Mouse (Mus musculus) layer of hippocampus, adult 18-20 months (tissue): Measurements from ENCODE around the gene Pyroxd2. TPM values are rescaled to one million over a fixed set of nuclear protein-coding genes. Genes with fewer than 3 reads are reported as not detected.
"Not testable (repeated sequence)": the region's sequence is repeated elsewhere in the genome, so short reads cannot be mapped to it uniquely, and the experiment has no call there.

Source experiments
- DNase-seq, 2 experiments: peaks; one replicate each; pipeline ENCODE4 v3.0.0; 2022; ENCODE audit warnings: low spot score in 2 of 2
- long read RNA-seq: library from polyadenylated mRNA; stranded (forward); transcript quantifications from one replicate; pipeline ENCODE4 v2.0.0, GENCODE M21; 2021
- total RNA-seq, 2 experiments: library from RNA; stranded (reverse); gene quantifications; 2 replicates each; pipeline ENCODE4 v1.2.3; 2021

Gene Pyroxd2
- total RNA-seq, result 1 to 10 TPM; 2.5 to 3.5 TPM
- long read RNA-seq, partial matches to known transcripts, result 0 of 6 reads
- long read RNA-seq, other reads (novel, unspliced or antisense), result 2 of 6 reads

DNA sequence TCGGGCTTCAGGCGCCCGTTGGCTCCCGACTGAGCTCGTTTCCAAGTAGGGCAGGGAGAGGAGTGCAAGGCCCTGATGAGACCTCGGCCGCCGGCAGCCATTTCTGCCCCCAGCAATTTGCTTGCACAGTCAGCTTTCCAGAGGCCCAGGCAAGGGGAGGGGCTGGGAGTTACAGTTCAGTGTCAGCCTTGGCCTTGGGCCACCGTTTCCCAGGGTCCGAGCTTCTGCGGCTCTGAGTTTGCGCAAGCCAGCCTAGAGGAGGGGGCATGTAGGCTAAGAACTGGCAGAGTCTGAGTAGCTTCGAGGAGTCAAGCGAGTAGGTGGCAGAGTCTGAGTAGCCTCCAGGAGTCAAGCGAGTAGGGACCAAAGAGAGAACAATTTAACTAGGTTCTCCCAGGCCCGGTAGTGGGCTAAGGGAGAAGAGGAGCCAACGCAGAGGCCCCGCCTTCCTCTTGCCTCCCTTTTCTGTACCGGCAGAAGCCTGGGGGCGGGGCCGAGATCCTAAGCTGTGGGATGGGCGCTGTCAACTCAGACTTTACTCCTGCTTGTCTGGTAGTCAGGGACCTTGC is at the start of gene Pyroxd2:
Pyroxd2 (minus strand) TSS at position 413 of the 569 bp plus-strand sequence.
- DNase-seq, result peak; percentile 38 to 52

DNA sequence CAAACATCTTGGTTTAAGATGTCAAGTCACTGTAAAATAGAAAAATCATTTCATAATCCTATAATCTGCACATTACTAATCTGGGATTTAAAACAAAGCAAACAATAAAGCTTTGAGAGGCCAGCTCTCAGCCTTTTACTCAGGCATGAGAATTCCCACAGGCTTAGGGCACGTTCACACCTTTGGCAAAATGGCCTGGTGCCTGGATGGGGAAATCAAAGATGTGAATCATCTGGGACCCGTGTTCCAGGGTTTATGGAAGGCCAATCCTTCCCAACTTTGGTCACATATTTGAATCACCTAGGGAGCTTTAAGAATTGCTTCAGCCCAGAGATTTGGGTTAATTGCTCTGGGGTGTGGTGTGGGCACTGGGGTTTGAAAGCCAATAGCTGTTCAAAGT is 45.3 kb upstream of the Pyroxd2 start:
- no peak for DNase-seq

DNA sequence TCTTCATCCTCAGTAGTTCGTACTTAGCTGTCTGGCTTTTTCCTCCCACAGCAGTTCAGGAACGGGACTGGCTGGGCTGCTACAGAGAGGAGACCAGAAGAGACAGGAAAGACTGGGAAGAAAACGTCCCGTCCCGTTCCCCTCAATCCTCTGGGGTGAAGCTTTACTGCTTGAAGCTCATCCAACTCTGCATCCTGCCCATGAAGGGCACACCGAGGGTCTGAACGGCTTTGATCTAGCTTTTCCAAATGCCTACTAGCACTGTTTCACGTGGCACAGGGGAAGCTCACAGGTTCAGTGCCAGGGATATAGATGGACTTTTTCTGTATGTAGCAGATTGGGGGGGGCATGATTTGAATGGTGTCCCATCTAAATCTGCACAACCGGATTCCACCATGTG is 43.2 kb upstream of the Pyroxd2 start:
- no peak for DNase-seq

DNA sequence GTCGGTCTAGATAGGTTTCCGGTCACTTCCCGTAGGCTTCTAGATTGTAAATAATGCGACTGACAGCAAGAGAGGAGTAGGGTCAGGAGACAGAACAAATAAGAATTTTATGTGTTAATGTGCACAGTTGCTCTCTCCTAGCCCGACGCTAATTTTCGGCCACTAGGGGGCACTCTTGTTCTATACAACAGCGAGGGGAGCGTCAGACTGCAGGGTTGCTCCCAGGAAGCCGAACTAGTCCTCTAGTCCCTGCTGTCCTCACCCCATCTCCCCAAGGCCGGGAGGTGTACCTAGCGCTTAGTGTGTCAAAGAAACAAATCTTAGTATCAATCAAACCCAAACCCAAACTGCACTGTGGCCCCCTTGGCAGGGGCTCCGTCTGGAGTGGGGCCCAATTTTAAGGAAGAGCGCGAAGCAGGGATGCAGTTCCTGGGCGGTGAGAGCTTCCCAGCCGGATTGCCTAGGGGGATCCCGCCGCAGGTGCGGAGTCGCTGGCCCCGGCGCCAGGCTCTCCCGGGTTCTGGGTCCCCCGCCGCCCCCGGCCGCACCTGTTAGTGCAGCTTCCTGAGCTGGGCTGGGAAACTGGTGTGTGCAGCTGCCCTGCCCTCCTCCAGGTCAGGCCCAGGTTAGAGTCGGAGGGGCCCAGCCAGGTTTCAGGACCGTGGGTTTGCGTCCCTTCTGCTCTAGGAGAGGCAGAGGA is 42.5 kb upstream of the Pyroxd2 start:
- DNase-seq, result peak; percentile 88 to 93

DNA sequence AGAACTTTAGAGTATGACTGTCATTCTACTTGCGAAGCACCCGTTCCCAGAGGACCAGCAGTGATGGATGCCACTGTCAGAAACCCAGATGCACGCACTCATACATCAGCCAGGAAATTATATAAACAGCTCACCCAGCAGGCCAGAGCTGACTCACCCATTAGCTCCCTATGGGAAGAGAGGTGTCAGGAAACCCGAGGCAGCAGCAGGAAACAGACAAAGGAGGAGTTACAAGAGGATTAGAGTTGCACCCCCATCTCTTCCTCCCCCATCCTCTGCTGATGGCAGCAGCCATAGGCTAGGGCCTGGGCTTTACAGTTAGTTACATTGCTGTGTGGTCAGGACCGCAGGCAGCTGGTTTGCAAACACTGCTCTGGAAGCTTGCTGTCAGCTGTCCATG is 35.7 kb upstream of the Pyroxd2 start:
- peak in 1 of 2 experiments; percentile 17 for DNase-seq

DNA sequence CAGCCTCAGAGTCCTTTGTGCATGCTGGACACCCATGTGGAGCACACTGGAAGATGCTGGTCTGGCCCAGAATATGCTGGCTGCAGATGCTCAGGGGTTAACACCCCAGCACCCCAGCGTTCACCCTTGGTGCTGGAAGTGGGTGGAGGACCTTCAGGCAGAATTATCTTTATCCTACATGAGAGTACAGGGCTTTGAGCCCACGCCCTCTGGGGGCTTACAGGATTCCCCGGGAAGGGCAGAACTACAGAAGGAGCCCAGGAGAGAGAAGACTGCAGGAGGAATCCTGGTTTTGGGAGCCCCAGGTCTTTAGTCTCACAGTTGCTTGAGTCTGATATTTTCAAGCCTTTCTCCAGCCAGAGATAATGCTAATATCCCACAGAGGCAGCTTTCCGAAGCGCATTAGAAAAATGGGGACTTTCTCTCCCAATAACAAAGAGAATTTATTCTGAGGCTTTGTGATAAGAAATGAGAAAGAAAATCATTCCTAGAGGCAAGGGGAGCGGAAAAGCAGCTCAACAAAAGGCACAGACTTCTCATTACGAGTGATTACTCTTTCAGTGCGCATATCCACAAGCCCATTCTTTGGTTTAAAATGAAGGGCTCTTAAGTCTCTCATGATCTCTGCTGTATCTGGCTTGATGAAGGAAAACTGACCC is 33.1 kb upstream of the Pyroxd2 start:
- no peak for DNase-seq

DNA sequence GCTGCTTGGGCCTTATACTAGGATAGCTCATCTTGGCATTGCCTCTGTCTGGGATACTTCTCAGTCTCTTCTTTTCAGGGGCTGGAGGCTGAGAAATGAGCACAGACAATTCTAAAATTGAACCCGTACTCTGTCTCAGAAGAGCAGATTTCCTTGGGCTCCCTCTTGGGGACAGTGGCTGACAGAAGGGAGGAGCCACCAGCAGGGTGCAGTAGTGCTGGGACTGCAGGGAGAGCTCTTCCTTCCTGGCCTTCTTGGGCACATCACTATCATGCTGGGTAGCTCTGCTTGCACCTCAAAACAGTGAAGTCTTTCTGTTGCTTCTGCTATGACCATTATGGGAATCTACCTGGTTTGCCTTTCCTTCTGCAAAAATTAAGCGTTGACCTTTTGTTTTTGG is 32.6 kb upstream of the Pyroxd2 start:
- no peak for DNase-seq

DNA sequence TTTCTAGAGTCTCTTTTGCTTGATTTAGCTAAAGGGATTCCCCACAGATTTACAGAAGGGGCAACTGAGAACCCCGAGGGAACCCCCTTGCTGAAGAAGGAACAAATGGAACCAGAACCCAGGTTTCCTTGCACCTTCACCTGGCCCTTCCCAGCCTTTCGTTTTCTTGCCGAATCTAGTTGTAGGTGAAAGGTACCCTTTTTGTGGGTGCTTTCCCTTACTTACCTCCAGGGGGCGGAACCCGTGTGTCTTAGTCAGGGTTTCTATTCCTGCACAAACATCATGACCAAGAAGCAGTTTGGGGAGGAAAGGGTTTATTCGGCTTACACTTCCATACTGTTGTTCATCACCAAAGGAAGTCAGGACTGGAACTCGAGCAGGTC is 27.6 kb upstream of the Pyroxd2 start:
- DNase-seq, result not testable (repeated sequence)

DNA sequence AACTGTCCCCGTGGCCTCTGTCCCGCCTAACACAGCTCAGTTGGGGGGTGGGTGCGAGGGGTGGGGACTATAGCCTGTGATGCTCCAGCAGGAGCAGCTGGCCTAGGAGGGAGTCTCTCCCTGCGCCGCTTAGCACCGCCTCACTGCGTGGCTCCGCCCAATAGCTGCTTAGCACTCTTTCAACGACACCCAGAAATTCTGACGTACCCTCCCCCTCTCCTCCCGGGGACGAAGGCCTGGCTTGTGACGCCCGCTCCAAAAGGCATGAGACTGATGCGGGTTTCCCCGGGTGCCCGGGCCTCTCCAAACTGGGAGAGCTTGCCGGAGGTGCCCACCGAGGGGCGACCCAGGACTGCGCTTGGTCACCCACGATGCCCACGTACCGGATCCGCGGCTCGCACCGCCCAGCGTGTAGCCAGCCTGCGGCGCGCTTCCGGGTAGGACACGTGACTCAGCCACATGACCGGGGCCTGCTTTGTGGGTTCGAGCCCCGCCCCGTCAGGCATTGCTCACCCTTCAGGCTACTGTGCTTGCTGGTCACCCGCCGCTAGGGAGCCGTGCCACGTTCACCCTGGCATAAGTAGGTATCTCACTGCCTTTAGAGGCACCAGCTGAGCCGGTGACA is 27.1 kb upstream of the Pyroxd2 start, which contains the start of gene Hps1:
Hps1 (minus strand) TSS at position 448 of the 625 bp plus-strand sequence.
- DNase-seq, result peak; percentile 90 to 94

DNA sequence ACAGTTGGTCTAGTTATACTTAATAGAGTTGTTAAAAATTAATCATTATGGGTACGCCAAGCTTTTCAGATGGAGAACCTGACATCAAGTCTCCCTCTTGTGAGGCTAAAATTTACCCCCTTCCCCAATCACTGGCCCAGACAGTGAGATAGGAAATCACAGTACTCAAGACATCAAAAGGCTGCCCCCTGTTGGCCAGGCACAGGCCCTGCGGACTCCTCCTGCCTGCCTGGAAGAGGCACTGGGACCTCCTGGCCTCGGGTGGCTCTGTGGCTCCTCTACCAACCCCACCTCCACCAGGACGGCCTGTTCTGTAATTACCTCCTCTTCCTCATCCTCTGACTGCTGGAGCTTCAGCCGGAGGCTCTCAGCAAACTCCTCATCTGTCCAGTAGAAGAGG is 25.2 kb upstream of the Pyroxd2 start:
- peak in 1 of 2 experiments; percentile 46 for DNase-seq

DNA sequence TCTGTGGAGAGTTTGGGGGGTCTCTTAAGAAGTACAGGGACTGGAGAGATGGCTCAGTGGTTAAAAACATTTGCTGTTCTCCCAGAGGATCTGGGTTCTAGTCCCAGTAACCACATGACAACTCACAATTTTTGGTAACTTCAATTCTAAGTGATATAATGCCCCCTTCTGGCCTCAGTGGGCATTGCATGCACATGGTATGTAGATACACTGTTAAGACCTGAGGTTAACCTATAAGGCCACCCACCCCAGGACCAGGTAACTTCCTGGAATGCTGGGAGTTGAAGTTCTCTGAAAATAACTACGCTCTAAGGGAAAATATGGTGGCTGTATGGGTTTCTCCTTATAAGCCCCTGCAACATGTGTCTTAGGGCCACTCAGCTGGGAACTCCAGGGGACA is 24.2 kb upstream of the Pyroxd2 start:
- DNase-seq, result no peak

DNA sequence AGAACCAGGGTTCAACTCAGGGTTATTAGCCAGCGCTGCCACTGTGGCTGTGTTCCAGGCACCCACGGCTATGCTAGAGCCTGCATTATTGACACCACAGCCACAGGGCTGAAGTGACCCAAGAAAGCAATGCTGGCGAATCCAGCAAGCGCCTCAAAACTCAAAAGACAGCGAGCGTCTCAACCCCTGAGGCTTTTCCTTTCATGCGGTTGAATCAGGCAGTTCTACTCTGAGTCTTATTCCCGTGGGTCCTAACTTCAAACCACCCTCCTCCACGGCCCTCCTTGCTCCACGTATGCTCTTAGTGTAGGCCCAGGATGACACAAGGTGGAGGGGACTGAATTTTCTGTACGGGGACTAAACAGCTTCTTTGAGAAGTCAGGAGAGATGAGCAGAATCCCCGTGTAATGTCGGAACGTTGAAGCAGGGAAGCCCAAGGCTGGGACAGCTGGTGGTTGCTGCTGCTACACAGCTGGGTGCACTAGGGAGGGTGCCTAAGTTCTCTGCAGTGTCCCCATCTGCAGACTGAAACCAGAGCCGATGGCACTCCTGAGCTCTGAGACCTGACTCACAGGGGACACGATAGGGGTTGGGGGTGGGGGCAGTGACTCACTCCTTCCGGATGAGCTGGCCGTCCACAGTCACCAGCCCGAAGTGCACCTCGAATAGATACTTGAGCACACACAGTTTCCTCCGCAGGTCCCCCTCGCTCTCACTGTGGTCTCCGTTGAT is 17.7 kb upstream of the Pyroxd2 start:
- no peak for DNase-seq

DNA sequence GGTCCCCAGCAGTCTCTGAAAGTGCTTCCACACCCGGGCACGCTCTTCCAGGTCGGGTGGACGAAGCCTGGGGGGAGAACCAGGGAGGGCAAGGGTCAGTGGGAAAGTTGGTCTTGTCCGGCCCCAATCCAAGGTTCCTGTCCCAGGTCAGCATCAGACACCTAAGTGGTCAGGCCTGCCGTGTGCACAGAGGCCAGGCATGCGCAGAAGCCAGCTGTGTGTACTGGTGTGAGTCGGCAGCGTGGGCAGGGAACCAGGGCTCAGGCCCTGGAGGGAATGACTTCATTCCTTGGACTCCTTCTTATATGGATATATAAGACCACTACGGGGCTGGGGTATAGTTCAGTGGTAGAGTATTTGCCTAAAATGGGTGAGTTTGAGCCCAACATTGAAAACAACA is 17.1 kb upstream of the Pyroxd2 start:
- DNase-seq, result no peak

DNA sequence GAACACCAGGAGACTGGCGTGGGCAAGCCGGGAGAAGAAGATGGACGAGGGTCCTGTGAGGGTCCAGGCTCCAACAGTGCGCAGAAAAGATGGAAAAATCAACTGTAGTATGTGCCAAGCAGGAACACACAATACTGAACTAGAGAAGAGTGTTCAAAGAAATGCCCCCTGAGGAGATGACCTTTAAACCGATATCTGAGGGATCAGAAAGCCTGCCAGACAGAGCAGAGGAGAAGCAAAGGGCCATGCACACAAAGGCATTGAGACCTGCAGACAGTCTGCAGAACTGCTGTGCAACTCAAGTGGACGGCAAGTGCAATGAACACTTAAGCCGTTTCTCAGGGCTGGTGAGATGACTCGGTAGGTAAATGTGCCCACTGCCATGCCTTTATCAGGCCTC is 14.8 kb upstream of the Pyroxd2 start:
- no peak for DNase-seq

DNA sequence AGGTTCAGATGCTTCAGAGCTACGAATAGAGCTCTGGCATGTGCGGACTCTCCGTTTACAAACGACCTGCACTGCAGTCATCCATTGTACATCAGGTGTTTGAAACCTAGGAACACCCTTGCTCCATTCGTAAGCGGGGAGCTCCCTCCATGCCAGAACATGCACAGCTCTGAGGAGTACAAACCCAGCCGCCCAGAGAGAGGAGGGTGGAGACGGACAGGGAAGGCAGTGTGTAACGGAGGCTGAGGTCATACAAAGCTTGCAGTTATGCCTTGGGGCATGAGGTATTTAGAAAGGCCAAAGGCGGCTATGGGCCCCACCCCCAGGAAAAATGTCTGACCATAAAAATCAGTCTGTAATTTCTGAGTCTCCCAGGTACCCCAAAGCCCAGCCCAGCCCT is 11.8 kb upstream of the Pyroxd2 start:
- DNase-seq, result no peak

DNA sequence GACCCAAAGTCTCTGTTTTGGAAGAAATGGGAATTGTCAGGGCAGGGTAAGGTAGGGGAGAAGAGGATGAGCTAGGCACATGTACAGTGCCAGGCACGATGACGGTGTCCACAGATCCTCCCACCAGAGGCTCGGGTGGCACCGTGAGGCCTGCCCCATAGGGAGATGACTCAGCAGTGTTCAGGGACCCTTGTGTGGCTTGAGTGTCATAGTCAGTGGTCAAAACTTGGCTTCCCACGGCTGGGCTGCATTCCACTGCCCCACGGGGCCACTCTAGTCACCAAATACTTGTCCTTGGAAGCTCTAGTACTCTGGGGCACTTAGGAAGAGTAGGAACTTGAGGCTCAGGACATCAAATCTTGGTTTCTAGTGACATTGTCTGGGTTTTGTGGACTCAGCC is 4.1 kb upstream of the Pyroxd2 start:
- DNase-seq, result no peak

DNA sequence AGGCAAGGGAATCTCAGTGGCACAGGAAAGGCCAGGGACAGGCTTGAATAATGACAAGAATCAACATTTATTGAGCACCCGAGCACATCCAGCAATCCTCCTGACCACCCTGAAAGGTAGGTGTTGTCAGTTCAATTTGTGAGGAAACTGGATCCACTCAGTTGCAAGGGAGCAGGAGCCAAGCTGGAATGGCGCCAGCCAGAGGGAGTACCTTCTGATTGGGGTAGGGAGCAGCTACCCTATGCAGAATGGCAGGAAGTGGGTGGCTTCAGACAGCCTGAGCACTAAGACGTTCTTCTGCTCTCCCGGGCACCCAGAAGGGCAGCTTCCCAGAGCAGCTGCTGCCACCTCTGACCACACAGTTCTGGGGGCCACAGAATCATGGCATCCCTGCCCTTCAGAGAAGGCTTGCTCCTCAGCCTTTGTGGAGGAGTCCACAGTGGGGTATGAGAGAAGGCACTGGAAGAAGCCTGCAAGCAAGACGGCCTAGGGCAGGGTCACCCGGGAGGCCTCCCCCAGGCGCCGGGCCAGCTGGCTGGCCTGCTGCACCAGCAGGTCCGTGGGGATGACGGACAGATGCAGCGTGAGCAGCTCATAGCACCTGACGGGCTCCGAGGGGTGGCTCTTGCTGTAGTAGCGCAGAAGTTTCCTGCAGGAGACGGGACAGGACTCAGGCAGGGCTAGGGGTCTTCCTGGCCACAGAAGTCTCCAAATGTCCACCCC is 2.7 kb upstream of the Pyroxd2 start:
- no peak for DNase-seq

DNA sequence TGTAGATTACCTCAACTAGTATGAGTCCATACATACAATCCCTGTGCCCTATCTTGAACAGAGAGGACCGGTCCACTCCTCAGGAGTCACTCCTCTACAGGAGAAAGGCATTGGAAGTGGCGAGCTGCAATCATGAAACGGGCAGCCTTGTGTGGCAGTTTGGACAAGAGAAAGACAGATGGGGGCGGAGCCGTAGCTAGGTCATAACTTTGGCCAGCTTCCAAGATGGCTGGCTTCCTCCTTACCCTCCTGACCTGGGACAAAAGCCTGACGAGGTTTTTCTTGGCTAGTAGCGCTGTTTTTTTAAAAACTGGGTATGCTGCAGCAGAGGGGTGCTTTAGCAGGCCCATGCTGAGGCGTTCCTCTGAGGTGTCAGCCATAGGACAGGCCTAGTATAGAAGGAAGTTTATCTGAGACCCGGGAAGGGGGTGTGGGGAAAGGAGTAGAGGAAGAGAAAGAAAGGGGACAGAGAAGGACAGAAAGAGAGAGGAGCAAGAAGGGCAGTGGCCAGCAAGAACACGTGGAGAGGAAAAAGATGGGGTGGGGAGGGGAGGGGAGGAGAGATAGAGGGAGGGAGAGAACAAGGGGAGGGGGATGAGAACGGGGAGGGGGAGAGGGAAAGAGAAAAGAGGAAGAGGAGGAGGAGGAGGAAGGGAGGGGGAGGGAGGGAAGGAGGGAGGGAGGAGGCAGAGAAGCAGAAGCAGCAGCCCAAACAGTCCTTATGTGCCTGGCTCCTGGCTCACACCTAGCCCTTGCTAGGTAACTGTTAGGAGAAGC is 754 bp upstream of the Pyroxd2 start:
- DNase-seq, result peak in 1 of 2 experiments; percentile 24

DNA sequence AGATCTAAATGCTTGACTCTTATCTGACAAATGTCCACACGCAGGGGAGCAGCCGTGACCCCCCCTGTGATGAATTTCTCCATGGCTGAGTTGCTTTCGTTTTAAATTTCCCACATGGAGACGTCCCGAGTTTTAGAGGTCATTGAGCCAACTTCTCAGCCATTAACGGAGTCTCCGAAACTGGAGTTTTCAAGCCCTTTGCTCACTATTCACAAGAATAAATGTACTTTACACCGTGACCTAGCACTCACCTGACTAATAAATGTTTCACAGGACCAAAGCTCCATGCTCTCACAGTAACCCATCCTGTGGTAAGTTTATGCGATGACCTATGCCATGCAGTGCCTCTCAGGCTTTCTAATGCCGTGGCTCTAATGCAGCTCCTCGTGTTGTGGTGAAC is 2.4 kb downstream of the Pyroxd2 start:
- DNase-seq, result no peak

DNA sequence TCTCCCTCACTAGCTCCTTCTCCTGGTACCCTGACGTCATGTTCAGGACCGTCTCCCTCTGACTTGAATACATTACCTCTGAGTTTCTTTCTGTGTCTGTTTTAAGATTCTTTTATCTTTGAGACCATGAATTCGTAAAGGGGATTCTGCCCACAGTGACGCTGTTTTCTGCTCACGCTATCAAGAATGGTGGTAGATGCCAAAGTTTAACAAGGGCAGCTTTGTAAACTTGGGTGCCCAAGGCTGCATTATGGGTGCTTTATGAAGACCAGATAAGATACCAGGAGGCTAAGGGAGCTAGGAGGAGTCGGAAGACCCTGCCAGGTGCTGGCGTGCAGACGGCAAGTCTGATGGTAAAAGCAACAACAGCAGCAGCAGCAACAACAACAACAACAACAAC is 5.9 kb downstream of the Pyroxd2 start:
- DNase-seq, result no peak
